Mouse (Mus musculus) liver, embryonic 12.5 days (tissue): ENCODE data around the gene Rab5a. TPM values are rescaled to one million over a fixed set of nuclear protein-coding genes. Genes with fewer than 3 reads are reported as not detected.
"Not testable (repeated sequence)": the region's sequence is repeated elsewhere in the genome, so short reads cannot be mapped to it uniquely, and the experiment has no call there.

ENCODE experiments used
- ATAC-seq: fragments of 200-750 bp; cut with Nextera tagmentation; 2 replicates; pipeline ENCODE4 v1.8.0; 2017; ENCODE audit warnings: moderate number of reproducible peaks, mild to moderate bottlenecking, moderate library complexity
- H3K27ac ChIP-seq: fragments of 300-500 bp; sonication (generic); 2 replicates; pipeline ENCODE4 v1.5.1; 2016; ENCODE audit warnings: mild to moderate bottlenecking
- H3K27me3 ChIP-seq: fragments of 300-500 bp; sonication (generic); replicated peaks from 2 replicates; pipeline ENCODE4 v1.6.1; 2016; ENCODE audit warnings: mild to moderate bottlenecking, moderate library complexity
- H3K36me3 ChIP-seq: fragments of 300-500 bp; sonication (generic); 2 replicates; pipeline ENCODE4 v1.6.1; 2016; ENCODE audit warnings: mild to moderate bottlenecking, moderate library complexity
- H3K4me1 ChIP-seq: fragments of 300-500 bp; sonication (generic); 2 replicates; pipeline ENCODE4 v1.6.1; 2016
- H3K4me2 ChIP-seq: fragments of 300-500 bp; sonication (generic); 2 replicates; pipeline ENCODE4 v1.6.1; 2016; ENCODE audit warnings: mild to moderate bottlenecking, moderate library complexity
- H3K4me3 ChIP-seq: fragments of 300-500 bp; sonication (generic); 2 replicates; pipeline ENCODE4 v1.5.1; 2016; ENCODE audit warnings: mild to moderate bottlenecking, moderate library complexity
- H3K9ac ChIP-seq: fragments of 300-500 bp; sonication (generic); 2 replicates; pipeline ENCODE4 v1.6.1; 2016; ENCODE audit warnings: mild to moderate bottlenecking, moderate library complexity
- H3K9me3 ChIP-seq: fragments of 300-500 bp; sonication (generic); replicated peaks from 2 replicates; pipeline ENCODE4 v1.6.1; 2016; ENCODE audit warnings: mild to moderate bottlenecking, moderate library complexity
- WGBS: fragments of 180-500 bp; shearing (Covaris S2); methylation state at CpG from one replicate; pipeline ENCODE4 v1.1.7; 2016; ENCODE audit not compliant: insufficient replicate concordance; 5-methylcytosine and 5-hydroxymethylcytosine counted together
- polyA plus RNA-seq: library from polyadenylated mRNA; unstranded; fragments of >200 nt; fragmentation: Nextera tagmentation; extraction: Ambion mirVana; gene quantifications from 2 replicates; pipeline ENCODE4 v1.2.1, GENCODE M21; 2016

Gene Rab5a
- polyA plus RNA-seq, 1 experiment from 2014 or later, result 49.4 TPM

GRCm38 (mm10) chr17:53489007-53489378, 10.0 kb downstream of the Rab5a start:
- no peak for ATAC-seq
- Histone ChIP-seq H3K9ac (no peak overlapping the region), H3K27me3 (no peaks in the 10 kb centered on the region), H3K4me1 (no peaks in the 10 kb centered on the region), H3K36me3 (peaks cover 77% of the 10 kb centered on the region), H3K4me2 (no peak overlapping the region), H3K9me3 (no peaks in the 10 kb centered on the region), H3K27ac (no peak overlapping the region), H3K4me3 (no peak overlapping the region)
- 84% methylated on average over 1 of the region's 1 CpGs for WGBS

- H3K4me3 ChIP-seq, result no peak overlapping the region
- H3K27me3 ChIP-seq, result no peaks in the 10 kb centered on the region
- no peak overlapping the region for H3K9ac ChIP-seq
- no peak overlapping the region for H3K27ac ChIP-seq
- H3K9me3 ChIP-seq, result no peaks in the 10 kb centered on the region
- ATAC-seq, result no peak
- peaks cover 73% of the 10 kb centered on the region for H3K36me3 ChIP-seq
- no peaks in the 10 kb centered on the region for H3K4me1 ChIP-seq
- no peak overlapping the region for H3K4me2 ChIP-seq
- 83% methylated on average over 2 of the region's 2 CpGs for WGBS
These were observed 23.9 kb downstream of the Rab5a start for GRCm38 (mm10) chr17:53502966-53503365.

- Histone ChIP-seq H3K9me3 (no peaks in the 10 kb centered on the region), H3K9ac (no peak overlapping the region), H3K36me3 (peaks cover 4% of the 10 kb centered on the region; the same call in 1 of the 2 replicates), H3K4me2 (no peak overlapping the region), H3K27ac (no peak overlapping the region), H3K4me1 (no peaks in the 10 kb centered on the region), H3K4me3 (no peak overlapping the region), H3K27me3 (no peaks in the 10 kb centered on the region)
- no peak for ATAC-seq
- 86% methylated on average over 2 of the region's 2 CpGs for WGBS
These were observed 33.4 kb downstream of the Rab5a start for GRCm38 (mm10) chr17:53512311-53512951.

GRCm38 (mm10) chr17:53519364-53519763, 40.3 kb downstream of the Rab5a start:
- H3K27ac ChIP-seq, result no peak overlapping the region
- no peaks in the 10 kb centered on the region for H3K4me1 ChIP-seq
- ATAC-seq, result no peak
- H3K4me3 ChIP-seq, result no peak overlapping the region
- H3K4me2 ChIP-seq, result no peak overlapping the region
- no peaks in the 10 kb centered on the region for H3K36me3 ChIP-seq
- H3K9ac ChIP-seq, result no peak overlapping the region
- no peaks in the 10 kb centered on the region for H3K9me3 ChIP-seq
- H3K27me3 ChIP-seq, result no peaks in the 10 kb centered on the region

- Histone ChIP-seq H3K9me3 (no peaks in the 10 kb centered on the region), H3K27me3 (no peaks in the 10 kb centered on the region), H3K4me1 (no peaks in the 10 kb centered on the region), H3K36me3 (no peaks in the 10 kb centered on the region), H3K9ac (no peak overlapping the region), H3K4me2 (no peak overlapping the region), H3K27ac (no peak overlapping the region), H3K4me3 (no peak overlapping the region)
- ATAC-seq, result no peak
These were observed 41.5 kb downstream of the Rab5a start for GRCm38 (mm10) chr17:53520509-53520908.

GRCm38 (mm10) chr17:53528034-53528433, 49.0 kb downstream of the Rab5a start:
- no peaks in the 10 kb centered on the region for H3K9me3 ChIP-seq
- H3K36me3 ChIP-seq, result no peaks in the 10 kb centered on the region
- H3K4me2 ChIP-seq, result no peak overlapping the region
- no peaks in the 10 kb centered on the region for H3K27me3 ChIP-seq
- H3K9ac ChIP-seq, result no peak overlapping the region
- no peak overlapping the region for H3K4me3 ChIP-seq
- H3K4me1 ChIP-seq, result no peaks in the 10 kb centered on the region
- H3K27ac ChIP-seq, result no peak overlapping the region
- WGBS, result 87% methylated on average over 2 of the region's 2 CpGs
- no peak for ATAC-seq

- no peak overlapping the region for H3K4me3 ChIP-seq
- H3K27me3 ChIP-seq, result no peaks in the 10 kb centered on the region
- no peak overlapping the region for H3K27ac ChIP-seq
- 26% methylated on average over 2 of the region's 2 CpGs for WGBS
- no peaks in the 10 kb centered on the region for H3K36me3 ChIP-seq
- H3K9ac ChIP-seq, result no peak overlapping the region
- H3K9me3 ChIP-seq, result no peaks in the 10 kb centered on the region
- no peak for ATAC-seq
- no peaks in the 10 kb centered on the region for H3K4me1 ChIP-seq
- no peak overlapping the region for H3K4me2 ChIP-seq
These were observed 52.1 kb downstream of the Rab5a start for GRCm38 (mm10) chr17:53531160-53531559.

- Histone ChIP-seq H3K9me3 (no peaks in the 10 kb centered on the region), H3K27me3 (no peaks in the 10 kb centered on the region), H3K36me3 (no peaks in the 10 kb centered on the region), H3K4me1 (no peaks in the 10 kb centered on the region), H3K4me3 (no peak overlapping the region), H3K27ac (no peak overlapping the region), H3K9ac (no peak overlapping the region), H3K4me2 (no peak overlapping the region)
- ATAC-seq, result no peak
- 34% methylated on average over 2 of the region's 2 CpGs for WGBS
These were observed 53.4 kb downstream of the Rab5a start for GRCm38 (mm10) chr17:53532425-53532824.

- H3K4me3 ChIP-seq, ATAC-seq: not testable (repeated sequence)
- 65% methylated on average over 2 of the region's 2 CpGs for WGBS
These were observed 60.3 kb downstream of the Rab5a start, which contains the start of gene Pp2d1 for GRCm38 (mm10) chr17:53539351-53539750. Pp2d1 (minus strand) TSS chr17:53539451.

GRCm38 (mm10) chr17:53542536-53542935, 63.5 kb downstream of the Rab5a start:
- ATAC-seq, result no peak
- no peaks in the 10 kb centered on the region for H3K9me3 ChIP-seq
- no peak overlapping the region for H3K4me2 ChIP-seq
- WGBS, result 84% methylated on average over 4 of the region's 4 CpGs
- no peaks in the 10 kb centered on the region for H3K4me1 ChIP-seq
- no peaks in the 10 kb centered on the region for H3K27me3 ChIP-seq
- H3K27ac ChIP-seq, result no peak overlapping the region
- no peak overlapping the region for H3K4me3 ChIP-seq
- no peak overlapping the region for H3K9ac ChIP-seq
- H3K36me3 ChIP-seq, result no peaks in the 10 kb centered on the region

More at GRCm38 (mm10) chr17:53539351-53539750, 60.3 kb downstream of the Rab5a start, which contains the start of gene Pp2d1:
- not testable (repeated sequence) for H3K4me1 ChIP-seq, H3K27me3 ChIP-seq, H3K4me2 ChIP-seq, H3K27ac ChIP-seq, H3K9me3 ChIP-seq, H3K36me3 ChIP-seq, H3K9ac ChIP-seq

GRCm38 (mm10) chr17:53543591-53544324, 64.7 kb downstream of the Rab5a start:
- ATAC-seq, result no peak
- Histone ChIP-seq H3K4me1 (no peaks in the 10 kb centered on the region), H3K36me3 (no peaks in the 10 kb centered on the region), H3K9me3 (no peaks in the 10 kb centered on the region), H3K27me3 (no peaks in the 10 kb centered on the region), H3K4me3 (no peak overlapping the region), H3K4me2 (no peak overlapping the region), H3K9ac (no peak overlapping the region), H3K27ac (no peak overlapping the region)
- 71% methylated on average over 9 of the region's 9 CpGs for WGBS

GRCm38 (mm10) chr17:53551306-53552299, 72.6 kb downstream of the Rab5a start:
- no peaks in the 10 kb centered on the region for H3K9me3 ChIP-seq
- H3K27ac ChIP-seq, result no peak overlapping the region
- no peaks in the 10 kb centered on the region for H3K36me3 ChIP-seq
- no peak overlapping the region for H3K4me3 ChIP-seq
- H3K27me3 ChIP-seq, result no peaks in the 10 kb centered on the region
- WGBS, result 82% methylated on average over 8 of the region's 8 CpGs
- no peak overlapping the region for H3K9ac ChIP-seq
- ATAC-seq, result no peak
- no peak overlapping the region for H3K4me2 ChIP-seq
- H3K4me1 ChIP-seq, result peaks cover 27% of the 10 kb centered on the region
